In genomic region chr3:129536109-129536508, GRCm38 (mm10) we compare ENCODE assay signal across 8 mouse cellular contexts. TPM values are rescaled to one million over a fixed set of nuclear protein-coding genes. Genes with fewer than 3 reads are reported as not detected.
DNase-seq lines count a peak whose midpoint lies in the region; ATAC-seq lines count a peak whose summit lies in the region.

No protein-coding gene starts in this region.

- H3K27ac ChIP-seq in brown adipose tissue, adult 24 weeks (replicated peaks; ENCODE audit: low read depth, low read length): peak overlapping the region; percentile 59
- H3K27ac ChIP-seq in heart, embryonic 14.5 days (replicated peaks in 1 of 2; ENCODE audit: control insufficient read depth in 1 of 2, insufficient read depth in 1 of 2, low read depth in 2 of 2, low read length in 2 of 2): peak overlapping the region; percentile 93 to 97
- peak overlapping the region; percentile 72 for H3K27ac ChIP-seq in liver, embryonic 13.5 days
- H3K27ac ChIP-seq in stomach, embryonic 16.5 days (ENCODE audit: low read length): peak overlapping the region; percentile 97

- H3K9ac ChIP-seq in heart, embryonic 14.5 days (ENCODE audit: low read length): peak overlapping the region; percentile 75
- peak overlapping the region; percentile 69 for H3K9ac ChIP-seq in liver, embryonic 13.5 days
- H3K9ac ChIP-seq in stomach, embryonic 16.5 days (ENCODE audit: low read length): peak overlapping the region; percentile 71

- no peaks in the 10 kb centered on the region for H3K9me3 ChIP-seq in heart, embryonic 14.5 days (ENCODE audit: control insufficient read depth, low read length)
- H3K9me3 ChIP-seq in liver, embryonic 13.5 days (replicated peaks): no peaks in the 10 kb centered on the region
- no peaks in the 10 kb centered on the region for H3K9me3 ChIP-seq in stomach, embryonic 16.5 days (replicated peaks; ENCODE audit: control insufficient read depth, low read length)

- H3K4me2 ChIP-seq in heart, embryonic 14.5 days (ENCODE audit: low read length): peak overlapping the region; percentile 92
- peak overlapping the region; percentile 93 for H3K4me2 ChIP-seq in liver, embryonic 13.5 days
- H3K4me2 ChIP-seq in stomach, embryonic 16.5 days (ENCODE audit: low read depth, low read length): peak overlapping the region; percentile 72

- WGBS in heart, embryonic 14.5 days: 0% methylated on average over 11 of the region's 11 CpGs
- WGBS in liver, embryonic 13.5 days (ENCODE audit: insufficient replicate concordance): 6% methylated on average over 11 of the region's 11 CpGs
- under 1% methylated on average over 11 of the region's 11 CpGs for WGBS in stomach, embryonic 16.5 days

- H3K36me3 ChIP-seq in heart, embryonic 14.5 days (ENCODE audit: control insufficient read depth, insufficient read depth, low read length): no peaks in the 10 kb centered on the region
- H3K36me3 ChIP-seq in liver, embryonic 13.5 days: 0 out of 2 replicates have a peak, but pooled peaks cover 3% of the 10 kb centered on the region
- H3K36me3 ChIP-seq in stomach, embryonic 16.5 days (ENCODE audit: control insufficient read depth, insufficient read depth, low read length): 0 out of 2 replicates have a peak, but pooled peaks cover under 1% of the 10 kb centered on the region

- no peaks in the 10 kb centered on the region for H3K27me3 ChIP-seq in heart, embryonic 14.5 days (ENCODE audit: control insufficient read depth, insufficient read depth, low read length)
- H3K27me3 ChIP-seq in liver, embryonic 13.5 days: no peaks in the 10 kb centered on the region
- H3K27me3 ChIP-seq in stomach, embryonic 16.5 days (ENCODE audit: control insufficient read depth, insufficient read depth, low read length): no peaks in the 10 kb centered on the region

- DNase-seq in CD4-positive, CD25-positive, alpha-beta regulatory T cell, adult 2 months (ENCODE audit: low read depth, low spot score): peak; percentile 97
- peak; percentile 83 for DNase-seq in fat pad, adult 2 months (ENCODE audit: extremely low read depth, low read depth, low spot score)
- DNase-seq in kidney, postnatal 14 days: peak; percentile 92
- peak; percentile 83 for DNase-seq in liver, embryonic 13.5 days
- peak; percentile 81 for DNase-seq in neural tube, embryonic 10.5 days (ENCODE audit: extremely low spot score, low spot score)

- peak overlapping the region; percentile 43 for H3K4me3 ChIP-seq in brown adipose tissue, adult 24 weeks (ENCODE audit: insufficient read depth, low read depth, low read length)
- H3K4me3 ChIP-seq in heart, embryonic 14.5 days (ENCODE audit: control insufficient read depth in 1 of 2, insufficient read depth in 1 of 2, low read depth in 1 of 2, low read length in 2 of 2): peak overlapping the region; percentile 42 to 51
- H3K4me3 ChIP-seq in liver, embryonic 13.5 days (replicated peaks): peak overlapping the region; percentile 49
- H3K4me3 ChIP-seq in stomach, embryonic 16.5 days (replicated peaks; ENCODE audit: low read length): peak overlapping the region; percentile 72

- ATAC-seq in heart, embryonic 14.5 days (ENCODE audit: insufficient number of reproducible peaks, insufficient read depth, low FRiP score, low read depth): peak; percentile 90
- ATAC-seq in liver, embryonic 13.5 days (ENCODE audit: low read depth): peak; percentile 89
- ATAC-seq in stomach, embryonic 16.5 days (ENCODE audit: insufficient read depth, low FRiP score): peak; percentile 95

- H3K4me1 ChIP-seq in brown adipose tissue, adult 24 weeks (ENCODE audit: control insufficient read depth, insufficient read depth, insufficient read length, low read length): no peaks in the 10 kb centered on the region
- H3K4me1 ChIP-seq in heart, embryonic 14.5 days (ENCODE audit: control insufficient read depth in 2 of 2, insufficient read depth in 2 of 2, low read length in 2 of 2): peaks cover 11 to 23% of the 10 kb centered on the region in 2 experiments
- H3K4me1 ChIP-seq in liver, embryonic 13.5 days (replicated peaks): peaks cover 44% of the 10 kb centered on the region
- peaks cover 17% of the 10 kb centered on the region for H3K4me1 ChIP-seq in stomach, embryonic 16.5 days (ENCODE audit: control insufficient read depth, insufficient read depth, low read length)

RNA-seq across cellular contexts. Expression of gene Elovl6, which starts 4.0 kb away (rescaled TPM):
- 307 and 735 TPM in 2 replicates for polyA plus RNA-seq in brown adipose tissue, adult 24 weeks (2012; ENCODE audit: insufficient read depth, insufficient read length, missing spikeins)
- 9.1 and 9.8 TPM in 2 replicates for polyA plus RNA-seq in heart, embryonic 14.5 days (2014; fragmentation: Nextera tagmentation; extraction: Ambion mirVana)
- 10.4 and 12.3 TPM in 2 replicates for polyA plus RNA-seq in liver, embryonic 13.5 days (2015; fragmentation: Nextera tagmentation; extraction: Ambion mirVana)
- polyA plus RNA-seq in stomach, embryonic 16.5 days (2015; fragmentation: Nextera tagmentation; extraction: Ambion mirVana): 27.5 and 31.5 TPM in 2 replicates

Comparison
In these comparisons a context has a peak if more than half of its experiments do, and no peak if none do; other contexts are left out.
1. Peak in every context shown above with its lines: DNase-seq, ATAC-seq, H3K4me3 ChIP-seq and H3K27ac ChIP-seq.